Mouse (Mus musculus): ENCODE results near the gene Esr1. TPM values are rescaled to one million over a fixed set of nuclear protein-coding genes. Genes with fewer than 3 reads are reported as not detected.

Esr1 gene
- polyA plus RNA-seq, 1 experiment from 2014 or later = 0.26 TPM

GRCm38 (mm10) chr10:4798268-4798808, 186.9 kb downstream of the Esr1 start:
- no peaks in the 10 kb centered on the region for H3K27me3 ChIP-seq (replicated peaks; ENCODE audit: insufficient read depth, low read length)
- no peak overlapping the region for H3K9ac ChIP-seq (replicated peaks; ENCODE audit: low read depth)
- no peak overlapping the region for H3K4me3 ChIP-seq (ENCODE audit: low read depth, low read length)
- H3K4me2 ChIP-seq (replicated peaks; ENCODE audit: low read depth, low read length) = no peak overlapping the region
- TF ChIP-seq EP300 (IDR thresholded peaks at IDR 0.05) (no peak), CTCF (IDR thresholded peaks at IDR 0.05) (no peak)
- no peak overlapping the region for H3K27ac ChIP-seq (ENCODE audit: low read length)
- WGBS = 71% methylated on average over 3 of the region's 3 CpGs
- no peaks in the 10 kb centered on the region for H3K36me3 ChIP-seq (ENCODE audit: insufficient read depth, low read length)
- DNase-seq (ENCODE audit: low spot score) (no peak), ATAC-seq (no peak)
- H3K4me1 ChIP-seq (ENCODE audit: insufficient read depth, low read depth, low read length) = no peaks in the 10 kb centered on the region
- no peaks in the 10 kb centered on the region for H3K9me3 ChIP-seq (ENCODE audit: low read length)

- Histone ChIP-seq H3K4me2 (replicated peaks; ENCODE audit: low read depth, low read length) (no peak overlapping the region), H3K36me3 (ENCODE audit: insufficient read depth, low read length) (no peaks in the 10 kb centered on the region), H3K4me3 (ENCODE audit: low read depth, low read length) (no peak overlapping the region), H3K27me3 (replicated peaks; ENCODE audit: insufficient read depth, low read length) (no peaks in the 10 kb centered on the region), H3K4me1 (ENCODE audit: insufficient read depth, low read depth, low read length) (no peaks in the 10 kb centered on the region), H3K9me3 (ENCODE audit: low read length) (no peaks in the 10 kb centered on the region), H3K9ac (replicated peaks; ENCODE audit: low read depth) (no peak overlapping the region), H3K27ac (ENCODE audit: low read length) (no peak overlapping the region)
- WGBS = 80% methylated on average over 5 of the region's 5 CpGs
- no peak for TF ChIP-seq CTCF (IDR thresholded peaks at IDR 0.05)
- DNase-seq (ENCODE audit: low spot score) (no peak), ATAC-seq (no peak)
These were observed 213.0 kb downstream of the Esr1 start for GRCm38 (mm10) chr10:4824366-4824765.

GRCm38 (mm10) chr10:4830592-4830991, 219.2 kb downstream of the Esr1 start:
- 84% methylated on average over 6 of the region's 6 CpGs for WGBS
- ATAC-seq = no peak
- no peaks in the 10 kb centered on the region for H3K27me3 ChIP-seq (replicated peaks; ENCODE audit: insufficient read depth, low read length)
- H3K9ac ChIP-seq (replicated peaks; ENCODE audit: low read depth) = no peak overlapping the region
- TF ChIP-seq CTCF (IDR thresholded peaks at IDR 0.05) (no peak), EP300 (IDR thresholded peaks at IDR 0.05) (no peak)
- H3K36me3 ChIP-seq (ENCODE audit: insufficient read depth, low read length) = no peaks in the 10 kb centered on the region
- no peak for DNase-seq (ENCODE audit: low spot score)
- no peak overlapping the region for H3K4me2 ChIP-seq (replicated peaks; ENCODE audit: low read depth, low read length)
- H3K4me1 ChIP-seq (ENCODE audit: insufficient read depth, low read depth, low read length) = no peaks in the 10 kb centered on the region
- peaks cover 3% of the 10 kb centered on the region; the same call in 1 of the 2 replicates for H3K9me3 ChIP-seq (ENCODE audit: low read length)
- no peak overlapping the region for H3K27ac ChIP-seq (ENCODE audit: low read length)
- no peak overlapping the region for H3K4me3 ChIP-seq (ENCODE audit: low read depth, low read length)

- H3K4me3 ChIP-seq (ENCODE audit: low read depth, low read length) = no peak overlapping the region
- H3K9ac ChIP-seq (replicated peaks; ENCODE audit: low read depth) = no peak overlapping the region
- DNase-seq (ENCODE audit: low spot score) (no peak), ATAC-seq (no peak)
- H3K4me2 ChIP-seq (replicated peaks; ENCODE audit: low read depth, low read length) = no peak overlapping the region
- H3K27me3 ChIP-seq (replicated peaks; ENCODE audit: insufficient read depth, low read length) = no peaks in the 10 kb centered on the region
- 81% methylated on average over 4 of the region's 4 CpGs for WGBS
- no peak for TF ChIP-seq EP300 (IDR thresholded peaks at IDR 0.05)
- no peak for TF ChIP-seq CTCF (IDR thresholded peaks at IDR 0.05)
- no peaks in the 10 kb centered on the region for H3K4me1 ChIP-seq (ENCODE audit: insufficient read depth, low read depth, low read length)
- no peaks in the 10 kb centered on the region for H3K9me3 ChIP-seq (ENCODE audit: low read length)
- H3K36me3 ChIP-seq (ENCODE audit: insufficient read depth, low read length) = no peaks in the 10 kb centered on the region
- H3K27ac ChIP-seq (ENCODE audit: low read length) = no peak overlapping the region
These were observed 226.7 kb downstream of the Esr1 start for GRCm38 (mm10) chr10:4838099-4838498.

GRCm38 (mm10) chr10:4841039-4841438, 229.6 kb downstream of the Esr1 start:
- Histone ChIP-seq H3K4me1 (ENCODE audit: insufficient read depth, low read depth, low read length) (no peaks in the 10 kb centered on the region), H3K27me3 (replicated peaks; ENCODE audit: insufficient read depth, low read length) (no peaks in the 10 kb centered on the region), H3K27ac (ENCODE audit: low read length) (no peak overlapping the region), H3K4me2 (replicated peaks; ENCODE audit: low read depth, low read length) (no peak overlapping the region), H3K36me3 (ENCODE audit: insufficient read depth, low read length) (no peaks in the 10 kb centered on the region), H3K4me3 (ENCODE audit: low read depth, low read length) (no peak overlapping the region), H3K9ac (replicated peaks; ENCODE audit: low read depth) (no peak overlapping the region), H3K9me3 (ENCODE audit: low read length) (no peaks in the 10 kb centered on the region)
- no peak for ATAC-seq
- TF ChIP-seq EP300 (IDR thresholded peaks at IDR 0.05) = no peak
- no peak for TF ChIP-seq CTCF (IDR thresholded peaks at IDR 0.05)
- DNase-seq (ENCODE audit: low spot score) = no peak

GRCm38 (mm10) chr10:4847523-4847922, 236.1 kb downstream of the Esr1 start:
- DNase-seq (ENCODE audit: low spot score) (no peak), ATAC-seq (no peak)
- no peaks in the 10 kb centered on the region for H3K36me3 ChIP-seq (ENCODE audit: insufficient read depth, low read length)
- WGBS = 78% methylated on average over 2 of the region's 2 CpGs
- no peaks in the 10 kb centered on the region for H3K9me3 ChIP-seq (ENCODE audit: low read length)
- H3K9ac ChIP-seq (replicated peaks; ENCODE audit: low read depth) = no peak overlapping the region
- H3K27me3 ChIP-seq (replicated peaks; ENCODE audit: insufficient read depth, low read length) = no peaks in the 10 kb centered on the region
- H3K27ac ChIP-seq (ENCODE audit: low read length) = no peak overlapping the region
- H3K4me1 ChIP-seq (ENCODE audit: insufficient read depth, low read depth, low read length) = no peaks in the 10 kb centered on the region
- H3K4me3 ChIP-seq (ENCODE audit: low read depth, low read length) = no peak overlapping the region
- H3K4me2 ChIP-seq (replicated peaks; ENCODE audit: low read depth, low read length) = no peak overlapping the region
- TF ChIP-seq EP300 (IDR thresholded peaks at IDR 0.05) = no peak
- TF ChIP-seq CTCF (IDR thresholded peaks at IDR 0.05) = no peak

GRCm38 (mm10) chr10:4849881-4850280, 238.5 kb downstream of the Esr1 start:
- TF ChIP-seq EP300 (IDR thresholded peaks at IDR 0.05) (no peak), CTCF (IDR thresholded peaks at IDR 0.05) (no peak)
- Histone ChIP-seq H3K4me1 (ENCODE audit: insufficient read depth, low read depth, low read length) (no peaks in the 10 kb centered on the region), H3K27me3 (replicated peaks; ENCODE audit: insufficient read depth, low read length) (no peaks in the 10 kb centered on the region), H3K4me3 (ENCODE audit: low read depth, low read length) (no peak overlapping the region), H3K36me3 (ENCODE audit: insufficient read depth, low read length) (no peaks in the 10 kb centered on the region), H3K9ac (replicated peaks; ENCODE audit: low read depth) (no peak overlapping the region), H3K27ac (ENCODE audit: low read length) (no peak overlapping the region), H3K4me2 (replicated peaks; ENCODE audit: low read depth, low read length) (no peak overlapping the region), H3K9me3 (ENCODE audit: low read length) (no peaks in the 10 kb centered on the region)
- WGBS = 78% methylated on average over 3 of the region's 3 CpGs
- ATAC-seq (no peak), DNase-seq (ENCODE audit: low spot score) (no peak)

Measured in lung, postnatal 0 days (tissue).